Mouse (Mus musculus): ENCODE data around the gene Olfr630.

GRCm38 (mm10) chr7:103714371-103714770 lies 42.8 kb downstream of the Olfr630 start, which contains the start of gene Olfr243:
- TF ChIP-seq CTCF (IDR thresholded peaks at IDR 0.05; ENCODE audit: control insufficient read depth, insufficient read depth, insufficient read length): no peak
- no peak for TF ChIP-seq MYOD1 (IDR thresholded peaks at IDR 0.05; ENCODE audit: control insufficient read depth, insufficient read length, low read depth)
- TF ChIP-seq USF1 (IDR thresholded peaks at IDR 0.05; ENCODE audit: low read depth): no peak
- TF ChIP-seq CEBPB (IDR thresholded peaks at IDR 0.05; ENCODE audit: low read depth): no peak

Measured in C2C12 (cell line).